21 mouse cellular contexts compared by ENCODE assay signal in the genomic region with DNA sequence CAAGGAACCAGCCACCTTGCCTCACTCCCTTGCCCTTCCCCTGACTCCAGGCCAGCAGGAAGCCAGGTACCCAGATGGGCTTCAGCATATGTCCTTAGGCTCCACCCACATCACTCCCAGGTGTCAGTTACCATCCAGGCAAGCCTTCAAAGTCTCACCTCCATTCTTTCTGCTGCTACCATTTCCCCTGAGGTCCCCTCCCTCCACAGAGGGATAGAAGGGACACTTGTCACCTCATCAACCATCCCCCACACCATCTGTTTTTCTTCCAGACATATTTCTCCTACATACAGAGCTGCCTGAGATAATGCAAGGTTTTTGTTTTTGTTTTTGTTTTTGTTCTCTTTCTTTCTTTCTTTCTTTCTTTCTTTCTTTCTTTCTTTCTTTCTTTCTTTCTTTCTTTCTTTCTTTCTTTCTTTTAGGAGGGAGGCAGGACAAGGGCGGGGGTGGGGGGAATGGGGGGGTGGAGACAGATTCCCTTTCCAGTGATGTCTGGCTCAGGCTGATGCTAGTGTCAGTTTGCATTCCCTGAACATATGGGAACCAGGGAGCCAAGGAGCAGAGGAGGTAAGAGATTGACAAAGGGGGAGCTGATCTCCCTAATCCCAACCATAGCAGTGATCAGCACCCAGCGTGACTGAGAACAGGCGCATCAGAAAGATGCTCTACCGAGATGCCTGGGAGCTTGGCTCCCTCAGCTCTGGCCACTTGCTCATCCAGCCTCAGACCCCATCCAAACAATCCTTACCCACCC. TPM values are rescaled to one million over a fixed set of nuclear protein-coding genes. Genes with fewer than 3 reads are reported as not detected.
DNase-seq lines count a peak whose midpoint lies in the region; ATAC-seq and TF ChIP-seq lines count a peak whose summit lies in the region.
"Had no signal": no experiment of that assay in that cellular context is flagged by ENCODE, and none has a peak within 500 bp of the region (broad histone marks: within the 10 kb centered on the region; RNA-seq: fewer than 3 reads in every experiment).

No protein-coding gene starts in this region.

- DNase-seq in frontal cortex, postnatal 10 days (ENCODE audit: low spot score in 2 of 2) = no peak
- DNase-seq in brain, embryonic 14.5 days (ENCODE audit: low read depth) = peak; percentile 84
- DNase-seq in kidney, adult 11 months = no peak
- DNase-seq in heart, postnatal 4 days = no peak
- no peak for DNase-seq in right cerebral cortex, postnatal 36 days (ENCODE audit: low spot score in 2 of 2)
- DNase-seq: adrenal gland, adult 8-10 months; cerebellum, adult 18-20 months; gastrocnemius, postnatal 10 days; heart, adult 2 months; kidney, adult 9 months; liver, embryonic 13.5 days; right cerebral cortex, adult 18-20 months; spleen, adult 18-20 months; thymus, adult 2 months had no signal

- H3K27ac ChIP-seq in forebrain, embryonic 12.5 days = peak overlapping the region; percentile 85
- peak overlapping the region; percentile 76 for H3K27ac ChIP-seq in hindbrain, embryonic 13.5 days
- H3K27ac ChIP-seq: embryonic facial prominence, embryonic 15.5 days; heart, adult 2 months; heart, embryonic 15.5 days; liver, embryonic 13.5 days; lung, embryonic 15.5 days; stomach, embryonic 15.5 days had no signal

- TF ChIP-seq CTCF in brain, embryonic 14.5 days (IDR thresholded peaks at IDR 0.05; ENCODE audit: borderline replicate concordance, extremely low read depth, insufficient read depth, insufficient read length) = no peak

- H3K9ac ChIP-seq in forebrain, embryonic 12.5 days = no peak overlapping the region; the same call in 1 of the 2 replicates
- no peak overlapping the region for H3K9ac ChIP-seq in hindbrain, embryonic 13.5 days
- H3K9ac ChIP-seq: embryonic facial prominence, embryonic 15.5 days; heart, embryonic 15.5 days; liver, embryonic 13.5 days; lung, embryonic 15.5 days; stomach, embryonic 15.5 days had no signal

- no peak overlapping the region for H3K4me2 ChIP-seq in forebrain, embryonic 12.5 days
- H3K4me2 ChIP-seq in hindbrain, embryonic 13.5 days = no peak overlapping the region
- H3K4me2 ChIP-seq: embryonic facial prominence, embryonic 15.5 days; heart, embryonic 15.5 days; liver, embryonic 13.5 days; lung, embryonic 15.5 days; stomach, embryonic 15.5 days had no signal

- ATAC-seq in frontal cortex, adult (ENCODE audit: low TSS enrichment) = peak; percentile 41; the same call in 1 of the 2 replicates
- peak; percentile 57; the same call in 1 of the 2 replicates for ATAC-seq in forebrain, embryonic 12.5 days (ENCODE audit: low FRiP score)
- ATAC-seq in hindbrain, embryonic 13.5 days (ENCODE audit: low FRiP score) = no peak

- H3K4me1 ChIP-seq in forebrain, embryonic 12.5 days = peaks cover 20% of the 10 kb centered on the region
- H3K4me1 ChIP-seq in hindbrain, embryonic 13.5 days (replicated peaks) = peaks cover 70% of the 10 kb centered on the region
- H3K4me1 ChIP-seq: liver, embryonic 13.5 days had no signal

- H3K4me3 ChIP-seq in forebrain, embryonic 12.5 days (replicated peaks) = no peak overlapping the region
- no peak overlapping the region for H3K4me3 ChIP-seq in hindbrain, embryonic 13.5 days
- H3K4me3 ChIP-seq: embryonic facial prominence, embryonic 15.5 days; heart, adult 2 months; heart, embryonic 15.5 days; liver, embryonic 13.5 days; lung, embryonic 15.5 days; stomach, embryonic 15.5 days had no signal

- H3K36me3 ChIP-seq in forebrain, embryonic 12.5 days (replicated peaks) = peaks cover 2% of the 10 kb centered on the region; the same call in 1 of the 2 replicates
- peaks cover 20% of the 10 kb centered on the region; the same call in 1 of the 2 replicates for H3K36me3 ChIP-seq in hindbrain, embryonic 13.5 days
- H3K36me3 ChIP-seq: embryonic facial prominence, embryonic 15.5 days; heart, embryonic 15.5 days; liver, embryonic 13.5 days; lung, embryonic 15.5 days; stomach, embryonic 15.5 days had no signal

- TF ChIP-seq POLR2A in brain, embryonic 14.5 days (IDR thresholded peaks at IDR 0.05; ENCODE audit: borderline replicate concordance, extremely low read depth, insufficient read depth, insufficient read length, poor library complexity, severe bottlenecking) = no peak

- WGBS in forebrain, embryonic 12.5 days = 34% methylated on average over 4 of the region's 4 CpGs
- WGBS in hindbrain, embryonic 13.5 days = 39% methylated on average over 4 of the region's 4 CpGs

- H3K27me3 ChIP-seq in forebrain, embryonic 12.5 days = no peaks in the 10 kb centered on the region
- H3K27me3 ChIP-seq in hindbrain, embryonic 13.5 days = no peaks in the 10 kb centered on the region
- H3K27me3 ChIP-seq: embryonic facial prominence, embryonic 15.5 days; heart, embryonic 15.5 days; liver, embryonic 13.5 days; lung, embryonic 15.5 days; stomach, embryonic 15.5 days had no signal

- H3K9me3 ChIP-seq in forebrain, embryonic 12.5 days = no peaks in the 10 kb centered on the region
- no peaks in the 10 kb centered on the region for H3K9me3 ChIP-seq in hindbrain, embryonic 13.5 days
- H3K9me3 ChIP-seq: embryonic facial prominence, embryonic 15.5 days; heart, embryonic 15.5 days; liver, embryonic 13.5 days; lung, embryonic 15.5 days; stomach, embryonic 15.5 days had no signal

RNA-seq across cellular contexts. Expression of a gene that starts 34.8 kb away (rescaled TPM):
- 54.0 and 92.9 TPM in 2 replicates for polyA plus RNA-seq in brain, embryonic 14.5 days (2012; rRNA removed)
- polyA plus RNA-seq in forebrain, embryonic 12.5 days (2016; fragmentation: Nextera tagmentation; extraction: Ambion mirVana) = 32.4 and 37.9 TPM in 2 replicates
- 42.3 and 42.6 TPM in 2 replicates for polyA plus RNA-seq in hindbrain, embryonic 13.5 days (2015; fragmentation: Nextera tagmentation; extraction: Ambion mirVana)
- 10 to 100 TPM; 53.9 to 54.8 TPM for total RNA-seq in heart, postnatal 4 days (2021)
